Mouse (Mus musculus) heart, embryonic 12.5 days (tissue): ENCODE results near the gene Cpne5. TPM values are rescaled to one million over a fixed set of nuclear protein-coding genes. Genes with fewer than 3 reads are reported as not detected.
"Not testable (repeated sequence)": the region's sequence is repeated elsewhere in the genome, so short reads cannot be mapped to it uniquely, and the experiment has no call there.

Experiments used
- ATAC-seq: fragments of 200-750 bp; cut with Nextera tagmentation; 2 replicates; pipeline ENCODE4 v1.8.0; 2017; ENCODE audit warnings: moderate TSS enrichment, moderate library complexity; ENCODE audit not compliant: insufficient number of reproducible peaks, low FRiP score
- H3K27ac ChIP-seq: fragments of 300-500 bp; sonication (generic); 2 replicates; pipeline ENCODE4 v1.5.1; 2016; ENCODE audit warnings: mild to moderate bottlenecking, moderate library complexity; ENCODE audit not compliant: poor library complexity, severe bottlenecking
- H3K27me3 ChIP-seq: fragments of 300-500 bp; sonication (generic); replicated peaks from 2 replicates; pipeline ENCODE4 v1.6.1; 2016; ENCODE audit warnings: mild to moderate bottlenecking, moderate library complexity
- H3K36me3 ChIP-seq: fragments of 300-500 bp; sonication (generic); 2 replicates; pipeline ENCODE4 v1.6.1; 2016; ENCODE audit warnings: mild to moderate bottlenecking, moderate library complexity
- H3K4me1 ChIP-seq: fragments of 300-500 bp; sonication (generic); replicated peaks from 2 replicates; pipeline ENCODE4 v1.6.1; 2016; ENCODE audit warnings: mild to moderate bottlenecking
- H3K4me2 ChIP-seq: fragments of 300-500 bp; sonication (generic); 2 replicates; pipeline ENCODE4 v1.6.1; 2016; ENCODE audit warnings: mild to moderate bottlenecking, moderate library complexity
- H3K4me3 ChIP-seq: fragments of 300-500 bp; sonication (generic); 2 replicates; pipeline ENCODE4 v1.5.1; 2016; ENCODE audit warnings: mild to moderate bottlenecking
- H3K9ac ChIP-seq: fragments of 300-500 bp; sonication (generic); 2 replicates; pipeline ENCODE4 v1.6.1; 2016; ENCODE audit warnings: mild to moderate bottlenecking, moderate library complexity
- H3K9me3 ChIP-seq: fragments of 300-500 bp; sonication (generic); replicated peaks from 2 replicates; pipeline ENCODE4 v1.6.1; 2016; ENCODE audit warnings: mild to moderate bottlenecking, moderate library complexity
- WGBS: fragments of 180-500 bp; shearing (Covaris S2); methylation state at CpG from one replicate; pipeline ENCODE4 v1.1.7; 2016; 5-methylcytosine and 5-hydroxymethylcytosine counted together
- polyA plus RNA-seq: library from polyadenylated mRNA; unstranded; fragments of >200 nt; fragmentation: Nextera tagmentation; extraction: Ambion mirVana; gene quantifications from 2 replicates; pipeline ENCODE4 v1.2.1, GENCODE M21; 2016

The Cpne5 gene
- polyA plus RNA-seq, 1 experiment from 2014 or later = 24.1 TPM

GRCm38 (mm10) chr17:29257001-29257511, 19.1 kb upstream of the Cpne5 start:
- ATAC-seq = peak; percentile 70
- H3K36me3 ChIP-seq = peaks cover 73% of the 10 kb centered on the region
- no peaks in the 10 kb centered on the region for H3K27me3 ChIP-seq
- H3K27ac ChIP-seq = peak overlapping the region; percentile 90
- H3K4me3 ChIP-seq = no peak overlapping the region
- H3K9ac ChIP-seq = peak overlapping the region; percentile 47; the same call in 1 of the 2 replicates
- no peaks in the 10 kb centered on the region for H3K9me3 ChIP-seq
- 56% methylated on average over 10 of the region's 10 CpGs for WGBS
- peaks cover 84% of the 10 kb centered on the region for H3K4me1 ChIP-seq
- peak overlapping the region; percentile 38 for H3K4me2 ChIP-seq

- no peak for ATAC-seq
Observed at GRCm38 (mm10) chr17:29256507-29256906, 18.5 kb upstream of the Cpne5 start.

GRCm38 (mm10) chr17:29254784-29255183, 16.8 kb upstream of the Cpne5 start:
- Histone ChIP-seq H3K27ac (peak overlapping the region; percentile 89), H3K4me1 (peaks cover 90% of the 10 kb centered on the region), H3K36me3 (peaks cover 71% of the 10 kb centered on the region)
- H3K9ac ChIP-seq, H3K4me2 ChIP-seq, H3K4me3 ChIP-seq, H3K9me3 ChIP-seq, ATAC-seq, H3K27me3 ChIP-seq: not testable (repeated sequence)
- 88% methylated on average over 6 of the region's 6 CpGs for WGBS

More at GRCm38 (mm10) chr17:29256507-29256906, 18.5 kb upstream of the Cpne5 start:
- Histone ChIP-seq H3K4me1 (peaks cover 84% of the 10 kb centered on the region), H3K9me3 (no peaks in the 10 kb centered on the region), H3K4me2 (peak overlapping the region; percentile 38), H3K36me3 (peaks cover 72% of the 10 kb centered on the region), H3K4me3 (no peak overlapping the region), H3K27me3 (no peaks in the 10 kb centered on the region), H3K27ac (peak overlapping the region; percentile 90), H3K9ac (peak overlapping the region; percentile 29)
- 69% methylated on average over 6 of the region's 6 CpGs for WGBS

- Histone ChIP-seq H3K9me3 (no peaks in the 10 kb centered on the region), H3K36me3 (peaks cover 66% of the 10 kb centered on the region), H3K4me1 (peaks cover 94% of the 10 kb centered on the region), H3K4me2 (peak overlapping the region; percentile 9; the same call in 1 of the 2 replicates), H3K9ac (no peak overlapping the region), H3K27me3 (no peaks in the 10 kb centered on the region), H3K4me3 (no peak overlapping the region), H3K27ac (peak overlapping the region; percentile 89)
- ATAC-seq = no peak
- WGBS = 44% methylated on average over 9 of the region's 9 CpGs
Observed at GRCm38 (mm10) chr17:29253684-29254083, 15.7 kb upstream of the Cpne5 start.

GRCm38 (mm10) chr17:29253236-29253635, 15.3 kb upstream of the Cpne5 start:
- Histone ChIP-seq H3K4me3 (no peak overlapping the region), H3K27ac (peak overlapping the region; percentile 89), H3K4me2 (no peak overlapping the region), H3K9me3 (no peaks in the 10 kb centered on the region), H3K4me1 (peaks cover 94% of the 10 kb centered on the region), H3K27me3 (no peaks in the 10 kb centered on the region), H3K9ac (no peak overlapping the region), H3K36me3 (peaks cover 64% of the 10 kb centered on the region)
- no peak for ATAC-seq
- 50% methylated on average over 2 of the region's 2 CpGs for WGBS

GRCm38 (mm10) chr17:29251608-29252390, 13.8 kb upstream of the Cpne5 start:
- Histone ChIP-seq H3K36me3 (peaks cover 54% of the 10 kb centered on the region), H3K27ac (peak overlapping the region; percentile 89), H3K9ac (peak overlapping the region; percentile 37; the same call in 1 of the 2 replicates), H3K4me3 (no peak overlapping the region), H3K27me3 (no peaks in the 10 kb centered on the region), H3K4me1 (peaks cover 89% of the 10 kb centered on the region), H3K9me3 (no peaks in the 10 kb centered on the region), H3K4me2 (peak overlapping the region; percentile 33)
- WGBS = 49% methylated on average over 15 of the region's 15 CpGs
- ATAC-seq = peak; percentile 60

- WGBS = 76% methylated on average over 14 of the region's 14 CpGs
- H3K4me2 ChIP-seq = 0 out of 2 replicates have a peak overlapping the region, but pooled peaks have one; percentile 33
- H3K27me3 ChIP-seq, H3K9me3 ChIP-seq, ATAC-seq, H3K4me3 ChIP-seq: not testable (repeated sequence)
- H3K4me1 ChIP-seq = peaks cover 84% of the 10 kb centered on the region
- H3K27ac ChIP-seq = peak overlapping the region; percentile 89
- peaks cover 49% of the 10 kb centered on the region for H3K36me3 ChIP-seq
- 0 out of 2 replicates have a peak overlapping the region, but pooled peaks have one; percentile 37 for H3K9ac ChIP-seq
Observed at GRCm38 (mm10) chr17:29251006-29251405, 13.0 kb upstream of the Cpne5 start.

GRCm38 (mm10) chr17:29249512-29249911, 11.5 kb upstream of the Cpne5 start:
- Histone ChIP-seq H3K9ac (peak overlapping the region; percentile 25; the same call in 1 of the 2 replicates), H3K36me3 (peaks cover 37% of the 10 kb centered on the region), H3K4me3 (no peak overlapping the region), H3K27me3 (no peaks in the 10 kb centered on the region), H3K9me3 (no peaks in the 10 kb centered on the region), H3K27ac (peak overlapping the region; percentile 30), H3K4me2 (no peak overlapping the region), H3K4me1 (peaks cover 86% of the 10 kb centered on the region)
- no peak for ATAC-seq
- 52% methylated on average over 9 of the region's 9 CpGs for WGBS

- Histone ChIP-seq H3K4me3 (no peak overlapping the region), H3K4me2 (no peak overlapping the region; the same call in 1 of the 2 replicates), H3K9ac (no peak overlapping the region), H3K9me3 (no peaks in the 10 kb centered on the region), H3K27me3 (peaks cover 5% of the 10 kb centered on the region; the same call in 1 of the 2 replicates), H3K4me1 (peaks cover 74% of the 10 kb centered on the region), H3K36me3 (peaks cover 29% of the 10 kb centered on the region), H3K27ac (peak overlapping the region; percentile 70)
- ATAC-seq = no peak
- WGBS = 60% methylated on average over 13 of the region's 13 CpGs
Observed at GRCm38 (mm10) chr17:29247881-29248280, 9.9 kb upstream of the Cpne5 start.

- H3K27ac ChIP-seq = no peak overlapping the region
- H3K9ac ChIP-seq = no peak overlapping the region
- H3K27me3 ChIP-seq = peaks cover 9% of the 10 kb centered on the region; the same call in 1 of the 2 replicates
- no peak overlapping the region for H3K4me3 ChIP-seq
- peaks cover 21% of the 10 kb centered on the region for H3K36me3 ChIP-seq
- H3K4me1 ChIP-seq = peaks cover 63% of the 10 kb centered on the region
- 36% methylated on average over 5 of the region's 5 CpGs for WGBS
- H3K9me3 ChIP-seq = no peaks in the 10 kb centered on the region
- no peak overlapping the region for H3K4me2 ChIP-seq
- ATAC-seq = no peak
Observed at GRCm38 (mm10) chr17:29246602-29247001, 8.6 kb upstream of the Cpne5 start.

GRCm38 (mm10) chr17:29245725-29246124, 7.8 kb upstream of the Cpne5 start:
- 58% methylated on average over 7 of the region's 7 CpGs for WGBS
- Histone ChIP-seq H3K27ac (no peak overlapping the region), H3K27me3 (peaks cover 9% of the 10 kb centered on the region; the same call in 1 of the 2 replicates), H3K4me2 (no peak overlapping the region), H3K9ac (no peak overlapping the region), H3K4me1 (peaks cover 58% of the 10 kb centered on the region), H3K9me3 (no peaks in the 10 kb centered on the region), H3K4me3 (no peak overlapping the region), H3K36me3 (peaks cover 13% of the 10 kb centered on the region)
- ATAC-seq = no peak
